Mouse (Mus musculus) granulocyte monocyte progenitor cell, adult 5-6 weeks (primary cell): ENCODE measurements around the gene Cep19. TPM values are rescaled to one million over a fixed set of nuclear protein-coding genes. Genes with fewer than 3 reads are reported as not detected.

ENCODE experiments used
- ATAC-seq: replicated peaks from 2 replicates; pipeline ENCODE4 v1.8.0; 2016; ENCODE audit warnings: mild to moderate bottlenecking, moderate TSS enrichment, inconsistent platforms; ENCODE audit not compliant: poor library complexity, severe bottlenecking
- total RNA-seq, 2 experiments: library from RNA; stranded (forward) in 1 of 2; stranded (reverse) in 1 of 2; fragments of 200-712, 200-1000 nt in 1 of 2; fragments of >200 nt in 1 of 2; fragmentation: Nextera tagmentation in 1 of 2; gene quantifications; 2 replicates each; pipeline ENCODE4 v1.2.3; 2014 to 2017

Cep19 gene
- total RNA-seq, 2 experiments from 2014 or later, result 9.9 to 27.0 TPM

DNA sequence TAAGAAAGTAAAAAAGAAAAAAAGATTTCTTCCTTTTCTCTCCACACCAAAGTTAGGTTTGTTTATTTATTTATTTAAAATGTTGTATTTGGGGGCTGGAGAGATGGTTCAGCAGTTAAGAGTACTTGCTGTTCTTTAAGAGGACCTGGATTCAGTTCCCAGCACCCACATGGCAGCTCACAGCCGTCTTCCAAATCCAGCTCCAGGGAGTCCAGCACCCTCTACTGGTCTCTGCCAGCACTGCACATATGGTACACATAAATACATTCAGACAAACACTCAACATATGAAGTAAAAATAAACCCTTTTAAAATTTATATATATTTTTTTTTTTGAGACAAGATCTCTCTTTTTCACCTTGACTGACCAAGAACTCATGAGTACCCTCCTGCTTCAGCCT is 6.1 kb downstream of the Cep19 start:
- no peak for ATAC-seq

DNA sequence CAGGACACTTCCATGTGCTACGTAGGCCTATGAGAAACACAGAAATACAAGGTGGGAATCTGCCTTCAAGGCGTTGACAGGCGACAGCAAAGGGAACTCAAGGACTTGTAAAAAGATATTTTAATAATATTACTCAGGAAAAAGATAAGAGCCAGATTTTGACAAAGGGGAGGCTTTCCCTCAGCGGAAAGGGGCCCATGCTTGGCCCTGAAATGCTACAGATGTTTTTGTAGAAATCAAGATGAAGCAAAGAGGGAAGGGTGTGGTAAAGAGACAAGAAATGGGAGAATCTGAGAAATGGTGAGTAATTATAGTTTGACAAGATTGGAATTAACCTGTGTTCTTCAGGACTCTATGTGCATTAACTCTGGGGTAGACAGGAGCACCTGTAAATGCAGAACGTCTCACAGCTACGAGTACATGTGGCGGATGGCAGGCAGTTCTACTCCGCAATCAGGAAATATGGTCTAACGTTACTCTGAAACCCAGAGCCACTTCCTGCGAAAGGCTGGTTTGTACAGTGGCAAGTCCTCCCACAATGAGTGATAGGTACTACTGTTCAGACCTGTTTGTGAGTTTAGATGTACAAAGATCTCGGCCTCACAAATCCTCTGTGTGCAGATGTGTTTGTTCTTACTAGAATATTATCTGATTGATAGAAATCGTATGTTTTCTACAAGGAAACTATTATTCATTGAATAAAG is 7.9 kb downstream of the Cep19 start:
- peak; percentile 52 for ATAC-seq

DNA sequence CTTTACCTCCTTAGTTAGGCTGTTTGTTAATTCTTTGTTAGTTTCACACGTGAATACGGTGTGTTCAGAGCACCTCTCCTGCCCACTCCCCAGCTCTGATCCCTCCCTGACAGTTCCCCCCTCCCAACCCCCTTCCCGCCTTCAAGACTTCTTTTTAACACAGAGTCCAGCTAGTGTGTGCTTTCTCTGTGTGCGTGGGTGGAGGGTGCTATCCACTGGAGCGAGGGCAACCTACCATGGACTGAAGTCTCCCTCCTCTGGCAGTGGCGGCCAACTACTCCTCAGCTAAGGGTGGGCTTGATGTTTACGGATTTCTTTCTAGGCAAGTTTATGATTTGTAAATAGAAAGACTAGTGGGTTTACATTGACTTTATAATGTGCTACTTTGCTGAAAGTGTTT is 8.6 kb downstream of the Cep19 start:
- peak; percentile 47; the same call in 1 of the 2 replicates for ATAC-seq

DNA sequence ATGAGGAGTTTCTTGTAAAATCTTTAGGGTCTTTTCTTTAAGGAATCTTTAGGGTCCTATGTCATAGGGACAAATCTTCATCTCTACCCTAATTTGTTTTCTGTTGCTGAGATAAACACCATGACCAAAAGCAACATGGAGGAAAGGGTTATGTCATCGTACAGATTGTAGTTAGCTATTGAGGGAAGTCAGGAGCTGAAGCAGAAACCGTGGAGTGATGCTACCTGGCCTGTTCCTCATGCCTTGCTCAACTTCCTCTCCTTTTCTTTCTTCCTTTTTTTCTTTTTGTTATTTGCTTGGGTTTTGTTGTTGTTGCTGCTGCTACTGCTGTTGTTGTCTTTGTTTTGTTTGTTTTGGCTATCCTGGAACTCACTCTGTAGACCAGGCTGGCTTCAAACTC is 9.0 kb downstream of the Cep19 start:
- peak; percentile 47 for ATAC-seq

DNA sequence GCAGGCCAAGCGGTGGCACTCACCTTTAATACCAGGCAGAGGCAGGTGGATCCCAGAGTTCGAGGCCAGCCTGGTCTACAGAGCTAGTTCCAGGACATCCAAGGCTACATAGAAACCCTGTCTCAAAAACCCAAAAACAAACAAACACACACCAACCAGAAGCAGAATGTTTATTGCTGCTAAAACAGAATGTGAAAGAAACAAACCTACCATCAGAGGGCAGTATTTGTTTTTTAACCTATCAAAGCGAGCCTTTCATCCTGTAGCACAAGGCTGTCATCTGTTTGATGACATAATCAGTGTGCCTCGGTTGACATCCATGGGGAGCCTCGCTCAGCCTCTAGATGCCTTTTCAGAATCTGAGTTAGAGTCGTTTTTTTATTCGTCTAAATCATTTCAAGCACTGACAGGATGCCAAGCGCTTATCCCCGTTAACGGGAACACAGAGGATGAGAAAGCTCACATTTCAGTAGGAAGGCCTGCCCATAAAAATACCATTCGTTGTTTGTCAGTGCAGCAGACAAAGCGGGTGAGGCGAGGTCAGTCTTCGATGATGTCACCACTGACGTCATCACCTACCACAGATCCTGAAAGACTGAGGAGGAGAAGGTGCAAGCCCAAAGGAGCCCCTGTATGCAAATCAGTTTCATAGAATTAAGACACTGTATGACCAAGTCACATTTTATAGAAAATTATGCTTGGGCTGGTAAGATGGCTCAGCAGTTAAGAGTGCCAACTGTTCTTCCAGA is 11.5 kb downstream of the Cep19 start:
- no peak for ATAC-seq

DNA sequence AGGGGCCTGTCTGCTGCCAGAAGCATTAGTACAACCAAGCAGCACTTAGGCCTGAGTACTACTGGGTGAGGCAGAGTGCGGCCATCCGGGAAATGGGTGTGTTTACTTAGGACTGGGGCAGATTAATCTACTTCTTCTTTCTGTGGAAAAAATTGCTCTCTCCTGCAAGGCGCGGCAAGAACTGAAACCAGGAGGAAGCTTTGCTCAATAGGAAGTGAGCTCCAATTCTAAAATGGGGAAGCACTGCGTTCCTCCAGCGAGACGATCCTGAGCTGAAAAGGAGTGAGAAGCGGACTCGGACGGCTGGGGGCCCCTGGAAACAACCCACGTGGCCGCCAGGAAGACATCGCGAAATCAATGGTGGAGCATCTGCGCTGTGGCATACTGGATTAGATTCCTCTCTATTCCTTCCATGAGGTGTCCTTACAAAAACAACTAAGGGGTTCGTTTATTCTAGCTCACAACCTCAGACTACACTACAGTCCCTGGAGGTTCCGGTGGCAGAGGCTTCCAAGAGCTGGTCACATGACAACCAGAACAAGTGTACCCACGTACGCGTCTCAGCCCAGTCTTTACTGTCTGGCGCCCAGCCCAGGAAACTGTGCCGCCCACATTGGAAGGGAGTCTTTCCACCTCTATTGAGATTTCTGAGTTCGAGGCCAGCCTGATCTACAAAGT is 14.1 kb downstream of the Cep19 start:
- ATAC-seq, result peak; percentile 86

DNA sequence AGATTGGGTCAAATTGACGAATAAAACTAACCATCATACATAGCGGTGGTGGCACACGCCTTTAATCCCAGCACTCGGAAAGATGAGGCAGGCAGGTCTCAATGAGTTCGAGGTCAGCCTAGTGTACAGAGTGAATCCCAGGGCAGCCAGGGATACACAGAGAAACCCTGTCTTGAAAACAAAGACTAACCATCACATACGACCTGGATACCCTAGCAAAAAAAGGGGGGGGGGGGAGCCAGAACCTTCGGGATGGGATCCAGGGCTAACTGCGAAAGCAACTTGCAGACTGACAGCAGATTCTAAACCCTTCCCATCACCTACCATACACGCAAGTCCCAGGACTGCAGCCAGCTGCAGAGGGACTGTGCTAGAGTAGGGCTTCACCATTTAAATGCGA is 14.8 kb downstream of the Cep19 start:
- ATAC-seq, result no peak

DNA sequence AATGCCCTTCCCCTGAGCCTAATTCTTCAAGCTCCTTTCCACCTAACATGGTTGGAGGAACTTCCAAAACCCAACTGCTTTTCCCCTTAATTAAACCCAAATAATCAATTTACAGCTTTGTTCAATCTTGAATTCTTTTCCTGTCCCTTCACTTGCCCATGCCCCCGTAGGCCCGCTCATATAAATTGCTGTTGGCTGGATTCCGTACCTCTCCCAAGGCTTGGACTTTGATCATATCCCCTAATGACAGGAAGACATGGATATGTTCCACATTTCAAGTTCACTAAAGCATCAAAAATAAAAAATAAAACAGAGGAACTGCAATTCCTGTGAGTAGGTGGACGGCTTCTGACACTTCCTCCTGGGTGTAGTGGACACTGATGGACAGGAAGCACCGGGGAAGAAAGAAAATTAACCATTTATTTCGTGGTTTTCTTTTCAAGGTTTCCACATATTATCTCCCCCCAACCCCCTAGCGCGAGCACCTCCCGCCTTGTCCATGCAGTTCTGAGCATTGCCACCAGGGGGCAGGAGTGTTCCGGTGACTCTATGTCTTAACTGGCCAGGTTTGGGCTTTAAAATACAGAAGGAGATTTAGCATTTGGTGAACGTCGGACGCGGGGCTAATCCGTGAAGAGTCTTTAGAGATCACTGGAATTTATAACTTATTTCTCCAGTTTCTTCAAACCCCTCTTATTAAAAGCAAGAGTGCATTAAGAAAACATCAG is 15.5 kb downstream of the Cep19 start:
- ATAC-seq, result peak; percentile 40

DNA sequence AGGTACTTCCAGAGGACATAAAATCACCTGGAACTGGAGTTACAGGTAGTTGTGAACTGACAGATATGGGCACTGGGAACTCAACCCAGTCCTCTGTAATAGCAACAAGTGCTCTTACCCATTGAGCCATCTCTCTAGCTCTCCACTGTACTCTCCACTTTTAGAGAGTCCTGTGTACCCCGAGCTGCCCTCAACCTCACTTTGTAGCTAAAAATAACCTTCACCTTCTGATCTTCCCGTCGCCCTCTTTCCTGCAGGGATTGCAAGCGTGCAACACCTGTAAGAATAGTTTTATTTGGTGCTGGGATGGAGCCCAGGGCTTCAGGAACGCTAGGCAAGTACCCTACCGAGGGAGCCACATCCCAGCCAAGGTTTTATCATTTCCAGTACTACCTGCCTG is 16.2 kb downstream of the Cep19 start:
- ATAC-seq, result no peak

DNA sequence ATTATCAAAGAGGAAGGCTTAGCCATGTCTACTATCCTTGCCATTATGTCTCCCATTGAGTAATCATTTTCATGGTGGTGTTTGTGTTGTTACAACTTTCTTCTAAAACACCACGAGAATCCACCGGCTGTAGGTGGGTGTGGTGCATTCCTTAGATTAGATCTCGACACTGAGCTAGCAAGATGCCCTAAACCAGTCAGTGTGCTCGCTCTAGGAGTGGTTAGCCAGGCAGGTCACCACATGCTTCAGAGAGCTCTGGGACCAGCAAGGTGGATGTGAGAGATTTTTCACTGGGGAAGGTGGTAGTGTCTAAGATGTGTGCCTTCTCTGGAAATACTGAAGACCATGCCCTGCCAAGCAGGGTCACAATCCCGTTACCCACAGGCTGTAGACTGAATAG is 16.6 kb downstream of the Cep19 start:
- ATAC-seq, result no peak

DNA sequence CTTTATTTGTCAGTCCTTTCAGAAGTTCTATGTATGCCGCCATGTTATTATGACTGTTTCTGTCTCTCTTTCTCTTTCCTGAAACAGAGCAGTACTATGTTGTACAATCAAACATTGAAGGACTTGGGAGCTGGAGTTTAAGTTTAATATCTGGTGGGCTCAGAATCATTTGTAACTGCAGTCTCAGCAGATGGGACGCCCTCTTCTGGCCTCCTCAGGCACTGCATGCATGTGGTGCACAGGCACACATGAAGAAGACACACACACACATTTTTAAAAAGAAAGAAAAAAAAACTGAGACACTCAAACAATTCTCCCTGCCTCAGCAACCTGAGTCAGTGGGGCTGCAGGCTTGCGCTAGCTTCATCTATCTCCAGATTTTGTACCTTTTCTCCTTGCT is 20.9 kb downstream of the Cep19 start:
- ATAC-seq, result no peak

DNA sequence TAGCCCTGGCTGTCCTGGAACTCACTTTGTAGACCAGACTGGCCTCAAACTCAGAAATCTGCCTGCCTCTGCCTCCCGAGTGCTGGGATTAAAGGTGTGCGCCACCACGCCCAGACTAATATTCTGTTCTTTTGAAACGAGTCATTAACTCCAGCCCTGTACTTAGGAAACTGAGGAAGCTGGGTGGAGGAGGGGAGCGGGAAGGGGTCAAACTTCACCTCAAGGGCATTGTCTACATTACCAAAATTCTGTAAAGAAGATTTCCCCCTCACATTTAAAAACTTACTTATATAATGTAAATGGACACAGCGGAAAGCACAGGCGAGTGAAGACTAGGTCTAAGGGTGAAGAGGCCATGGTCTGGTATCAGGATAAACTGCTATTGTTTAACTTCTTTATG is 24.4 kb downstream of the Cep19 start:
- ATAC-seq, result no peak

DNA sequence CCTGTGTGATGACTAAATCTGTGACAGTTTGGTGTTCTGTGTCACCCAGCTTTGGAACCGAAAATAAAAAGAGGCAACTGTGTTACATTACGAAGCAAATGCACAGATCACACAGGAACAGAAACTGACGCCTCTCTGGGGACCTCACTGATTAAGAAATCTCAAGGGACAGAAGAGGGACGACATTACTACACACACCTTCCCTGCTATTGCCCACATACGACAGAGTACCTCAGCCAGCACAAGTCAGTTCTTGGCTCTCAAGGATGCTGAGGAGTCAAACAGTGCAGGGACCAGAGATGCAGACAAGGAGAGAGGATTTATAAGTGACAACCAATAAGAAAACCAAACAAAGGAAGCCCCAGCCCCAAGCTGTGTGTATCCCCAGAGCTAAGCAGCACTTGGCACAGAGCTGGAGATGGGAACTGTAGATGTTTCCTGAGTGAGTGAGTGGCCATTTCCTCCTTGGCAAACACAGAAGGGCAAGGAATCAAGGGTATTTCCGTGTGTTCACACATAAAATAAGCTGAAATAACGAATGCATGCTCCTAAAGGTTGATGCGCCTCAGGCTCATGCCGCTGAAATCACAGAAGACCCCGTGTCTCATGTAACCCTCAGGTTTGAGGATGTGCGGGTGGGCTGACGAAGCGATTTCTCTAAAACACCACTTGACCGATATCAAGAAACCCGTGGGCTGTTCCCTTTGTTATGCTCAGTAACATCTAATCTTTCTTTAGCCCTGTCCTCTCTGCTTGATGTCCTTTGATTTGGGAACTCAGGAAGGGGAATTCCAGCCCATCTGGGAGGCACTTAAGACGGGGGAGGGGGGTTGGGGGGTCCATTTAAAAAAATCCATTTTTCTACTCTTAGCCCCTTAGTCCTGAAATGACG is 25.1 kb downstream of the Cep19 start:
- peak; percentile 98 for ATAC-seq

DNA sequence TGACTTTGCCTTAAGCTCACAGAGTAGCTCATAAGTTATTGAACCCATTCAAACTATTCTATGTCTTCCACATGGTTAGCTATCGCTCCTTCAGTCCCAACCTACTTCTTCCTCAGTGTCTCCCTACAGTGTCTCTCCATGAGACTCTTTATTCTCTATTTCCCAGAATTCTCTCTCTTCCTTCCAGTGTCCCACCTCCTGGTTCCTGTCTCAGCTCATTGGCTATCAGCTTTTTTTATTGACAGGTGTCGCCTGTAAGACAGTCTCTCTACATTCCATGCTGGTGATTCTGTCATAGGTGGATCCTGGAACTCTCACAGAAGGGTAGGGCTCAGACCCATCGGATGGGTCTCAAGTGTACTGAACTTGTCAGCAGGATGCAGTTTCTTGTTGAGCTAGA is 25.8 kb downstream of the Cep19 start:
- ATAC-seq, result no peak

DNA sequence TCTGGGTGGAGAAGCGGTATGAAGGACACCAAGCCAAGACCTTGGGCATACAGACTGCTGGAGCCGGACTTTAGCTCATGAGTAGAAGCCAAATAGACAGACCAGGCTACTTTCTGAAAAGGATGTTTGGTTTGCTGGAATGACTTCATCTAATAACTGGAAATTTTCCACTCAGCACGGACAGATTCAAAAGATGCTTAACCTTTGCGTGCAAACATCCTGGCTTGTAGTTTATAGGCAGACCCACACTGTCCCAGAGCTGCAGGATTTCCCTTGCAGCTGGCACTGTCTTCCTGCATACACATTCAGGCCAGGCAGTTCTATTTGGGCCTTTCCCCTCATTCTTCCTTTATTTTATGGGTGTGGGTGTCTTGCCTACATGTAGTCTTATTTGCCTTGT is 27.4 kb downstream of the Cep19 start:
- no peak for ATAC-seq

DNA sequence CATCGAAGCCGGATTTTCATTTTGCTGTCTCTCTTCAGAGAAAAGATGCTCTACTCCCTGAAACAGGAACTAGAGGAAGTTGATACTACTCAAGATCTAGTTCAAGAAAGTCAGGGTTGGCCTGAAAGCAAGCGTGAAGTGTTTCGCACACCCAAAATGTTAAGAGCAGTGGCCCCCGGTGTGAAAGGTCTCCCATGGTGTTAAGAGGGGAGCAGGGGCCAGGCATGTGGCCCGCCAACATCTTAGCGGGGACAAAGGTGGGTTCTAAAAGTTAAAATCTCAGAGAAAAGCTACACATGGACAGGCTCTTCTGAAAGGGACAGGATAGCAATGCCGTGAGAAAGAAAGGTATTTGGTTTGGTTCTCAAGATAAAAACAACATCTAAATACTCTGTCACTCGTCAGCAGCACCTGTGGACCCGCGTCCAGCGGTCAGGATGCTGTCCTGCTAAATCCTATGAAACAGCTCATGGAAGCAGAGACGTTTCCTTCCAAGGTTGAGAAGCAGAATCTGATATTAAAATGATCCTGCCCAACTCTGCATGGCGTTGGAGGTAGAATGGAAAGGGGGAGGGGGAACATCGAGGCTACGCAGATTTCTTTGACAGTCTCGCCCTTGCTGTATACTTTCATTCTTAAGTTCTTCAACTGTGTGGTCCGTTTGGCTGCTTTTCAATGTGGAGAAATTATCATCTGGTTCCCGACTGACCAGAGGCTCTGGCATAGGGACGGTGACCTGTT is 30.0 kb downstream of the Cep19 start:
- peak; percentile 6; the same call in 1 of the 2 replicates for ATAC-seq

DNA sequence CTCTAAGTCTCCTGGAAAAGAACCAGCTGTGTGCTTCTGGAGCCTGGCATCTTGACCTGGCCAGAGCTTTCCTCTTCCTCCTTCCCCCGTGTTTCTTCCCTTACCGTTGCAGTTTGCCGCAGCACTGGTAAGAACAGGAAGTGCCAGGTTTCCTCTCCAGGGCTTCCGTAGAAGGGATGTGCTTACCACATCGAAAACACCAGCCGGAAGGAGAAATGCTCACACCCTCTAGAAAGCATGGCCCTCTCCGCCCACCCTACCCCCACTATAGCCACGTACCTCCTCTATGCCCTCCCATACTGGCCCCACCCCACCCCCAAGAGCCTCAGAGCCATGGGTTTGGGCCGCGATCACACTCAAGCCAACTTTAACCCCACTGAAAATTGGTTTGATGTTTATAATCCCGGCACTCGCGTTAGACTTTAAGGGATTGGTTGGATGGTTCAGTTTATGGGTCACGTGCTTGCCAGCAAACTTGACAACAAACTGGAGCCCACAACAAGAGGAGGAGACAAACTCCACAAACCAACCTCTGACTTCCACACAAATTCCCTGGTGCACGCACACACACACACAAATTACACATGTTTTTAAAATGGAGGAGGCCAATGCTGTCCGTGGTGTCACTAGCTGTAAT is 30.7 kb downstream of the Cep19 start:
- ATAC-seq, result peak; percentile 98

DNA sequence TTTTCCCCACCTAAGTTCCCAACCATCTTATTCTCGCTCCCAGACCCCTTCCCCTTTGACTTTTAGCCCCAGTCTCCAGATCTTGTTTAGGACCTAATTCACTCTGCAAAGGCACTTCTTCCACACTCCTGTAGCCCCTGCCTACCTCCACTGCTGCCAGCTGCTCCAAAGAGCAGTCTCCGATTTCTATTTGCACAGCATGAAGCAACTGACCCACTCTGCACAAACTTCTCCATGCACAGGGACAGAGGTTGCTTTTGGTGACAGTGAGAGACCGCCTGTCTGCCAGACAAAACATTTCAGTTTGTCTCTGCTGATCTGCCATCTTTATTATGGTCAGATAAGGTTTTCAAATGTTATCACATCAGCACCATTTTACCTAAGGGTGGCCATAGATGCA is 33.5 kb downstream of the Cep19 start:
- no peak for ATAC-seq
